Mouse (Mus musculus) erythroblast, embryonic 14.5 days (primary cell): Measurements from ENCODE around the gene Tldc1. TPM values are rescaled to one million over a fixed set of nuclear protein-coding genes. Genes with fewer than 3 reads are reported as not detected.

ENCODE experiments used
- H3K27me3 ChIP-seq: 2 replicates; pipeline ENCODE4 v1.6.1; 2012; ENCODE audit warnings: inconsistent platforms; ENCODE audit not compliant: control insufficient read depth
- H3K36me3 ChIP-seq: 2 replicates; pipeline ENCODE4 v1.6.1; 2012; ENCODE audit warnings: mild to moderate bottlenecking, inconsistent platforms; ENCODE audit not compliant: control insufficient read depth
- H3K4me1 ChIP-seq: 2 replicates; pipeline ENCODE4 v1.6.1; 2012; ENCODE audit warnings: inconsistent platforms; ENCODE audit not compliant: control insufficient read depth
- H3K4me3 ChIP-seq: replicated peaks from 2 replicates; pipeline ENCODE3; 2012; ENCODE audit warnings: moderate library complexity, mild to moderate bottlenecking, inconsistent platforms
- H3K9me3 ChIP-seq: 2 replicates; pipeline ENCODE4 v1.6.1; 2012; ENCODE audit warnings: low read length, inconsistent platforms, mixed read lengths; ENCODE audit not compliant: control insufficient read depth
- GATA1 ChIP-seq: IDR thresholded peaks from 2 replicates; pipeline ENCODE4 v1.6.1; 2012; ENCODE audit warnings: low read length, inconsistent platforms, mixed read lengths
- TAL1 ChIP-seq: IDR thresholded peaks from 3 replicates; pipeline ENCODE4 v1.6.1; 2012; ENCODE audit warnings: low read length, inconsistent platforms, mixed read lengths
- polyA plus RNA-seq: library from polyadenylated mRNA; stranded (reverse); fragments of >175 nt; gene quantifications from 2 replicates; pipeline ENCODE4 v1.2.3, GENCODE M21; 2012

Tldc1 gene
- polyA plus RNA-seq, 1 experiment: 0.09 TPM

DNA sequence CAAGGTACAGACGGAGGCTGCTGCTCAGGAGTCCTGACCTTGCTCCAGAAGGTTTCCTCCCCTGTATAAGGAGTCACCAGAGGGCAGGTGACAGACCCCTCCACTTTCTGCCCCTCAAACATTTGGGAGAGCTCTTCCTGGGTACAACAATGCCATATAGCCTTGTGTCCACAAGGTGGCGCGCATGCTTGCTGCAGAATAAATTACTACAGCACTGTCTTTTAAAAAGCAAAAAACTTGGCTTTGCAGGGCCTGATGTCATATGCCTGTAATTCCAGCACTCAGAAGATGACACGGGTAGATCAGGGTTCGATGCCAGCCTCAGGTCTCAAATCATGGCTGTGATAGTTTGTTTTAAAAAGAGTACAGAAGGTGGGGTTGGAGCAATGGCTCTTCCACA is 4.5 kb upstream of the Tldc1 start:
- Histone ChIP-seq H3K27me3 (no peaks in the 10 kb centered on the region), H3K4me1 (peaks cover 22% of the 10 kb centered on the region), H3K9me3 (no peaks in the 10 kb centered on the region), H3K4me3 (no peak overlapping the region), H3K36me3 (no peaks in the 10 kb centered on the region)
- TF ChIP-seq TAL1: no peak
- no peak for TF ChIP-seq GATA1

DNA sequence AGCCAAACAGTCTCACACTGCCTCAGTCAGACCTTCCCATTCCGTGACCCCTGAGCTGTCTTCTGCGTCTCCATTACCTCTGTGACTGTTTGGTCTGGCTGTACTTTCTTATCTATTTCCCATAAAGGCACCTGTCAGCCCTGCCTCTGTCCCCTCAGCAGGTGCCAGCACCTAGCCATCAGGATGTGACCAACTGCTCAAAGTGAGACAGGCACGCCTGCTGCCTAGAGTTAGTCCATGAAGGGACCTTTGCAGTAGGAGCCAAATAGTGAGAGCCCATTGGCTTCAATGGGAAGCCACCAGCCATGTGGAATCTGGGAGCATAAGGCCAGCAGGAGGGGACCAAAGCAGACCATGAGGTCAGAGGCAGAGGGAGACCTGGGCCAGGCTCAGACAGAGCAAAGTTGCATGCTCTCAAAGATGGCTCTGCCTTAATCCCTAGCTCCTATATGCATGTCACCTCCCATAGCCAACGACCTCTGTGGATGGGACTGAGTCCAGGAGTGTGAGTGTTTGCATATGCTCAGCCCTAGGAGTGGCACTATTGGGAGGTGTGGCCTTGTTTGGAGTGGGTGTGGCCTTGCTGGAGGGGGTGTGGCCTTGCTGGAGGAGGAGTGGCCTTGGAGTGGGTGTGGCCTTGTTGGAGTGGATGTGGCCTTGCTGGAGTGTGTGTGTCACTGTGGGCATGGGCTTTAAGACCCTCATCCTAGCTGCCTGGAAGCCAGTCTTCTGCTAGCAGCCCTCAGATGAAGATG is 3.0 kb upstream of the Tldc1 start:
- Histone ChIP-seq H3K27me3 (no peaks in the 10 kb centered on the region), H3K4me3 (no peak overlapping the region), H3K9me3 (no peaks in the 10 kb centered on the region), H3K4me1 (peaks cover 25% of the 10 kb centered on the region), H3K36me3 (no peaks in the 10 kb centered on the region)
- TF ChIP-seq GATA1: no peak
- no peak for TF ChIP-seq TAL1

DNA sequence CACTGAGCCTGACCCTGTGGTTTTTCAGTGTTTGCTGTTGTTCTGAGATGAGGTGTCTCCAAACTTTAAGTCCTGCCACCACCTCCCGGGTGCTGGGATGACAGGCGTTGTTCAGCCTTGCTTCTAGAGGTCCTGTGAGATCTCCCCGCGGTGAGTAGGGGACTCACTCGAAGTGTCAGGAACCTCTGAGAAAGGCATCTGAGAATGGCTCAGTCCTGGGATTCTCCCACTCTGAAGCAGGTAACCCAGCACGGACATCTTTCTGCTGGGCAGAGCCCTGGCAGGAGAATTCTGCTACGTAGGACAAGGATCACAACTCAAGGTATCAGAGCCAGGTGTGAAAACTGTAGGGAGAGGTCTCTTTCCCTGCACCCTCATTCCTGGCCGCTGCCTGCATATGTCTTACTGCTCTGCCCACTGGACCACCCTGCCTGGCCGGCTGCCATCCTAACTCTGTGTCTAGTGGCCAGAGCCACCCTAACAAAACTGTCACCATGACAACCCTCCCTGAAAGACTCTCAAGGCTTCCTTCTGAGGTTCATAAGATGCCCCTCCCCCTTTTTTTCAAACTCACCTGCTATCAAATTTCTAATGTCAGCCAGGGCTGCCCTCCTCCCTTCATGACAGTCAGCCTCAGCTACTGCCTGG is 2.3 kb upstream of the Tldc1 start:
- H3K36me3 ChIP-seq: no peaks in the 10 kb centered on the region
- H3K9me3 ChIP-seq: no peaks in the 10 kb centered on the region
- H3K27me3 ChIP-seq: no peaks in the 10 kb centered on the region
- no peak overlapping the region for H3K4me3 ChIP-seq
- H3K4me1 ChIP-seq: peaks cover 25% of the 10 kb centered on the region
- TF ChIP-seq GATA1 (no peak), TAL1 (no peak)

- Histone ChIP-seq H3K4me1 (peaks cover 25% of the 10 kb centered on the region), H3K4me3 (no peak overlapping the region), H3K27me3 (no peaks in the 10 kb centered on the region), H3K36me3 (no peaks in the 10 kb centered on the region), H3K9me3 (no peaks in the 10 kb centered on the region)
- no peak for TF ChIP-seq GATA1
- no peak for TF ChIP-seq TAL1
Measured at GRCm38 (mm10) chr8:119779013-119779737, 959 bp upstream of the Tldc1 start.

DNA sequence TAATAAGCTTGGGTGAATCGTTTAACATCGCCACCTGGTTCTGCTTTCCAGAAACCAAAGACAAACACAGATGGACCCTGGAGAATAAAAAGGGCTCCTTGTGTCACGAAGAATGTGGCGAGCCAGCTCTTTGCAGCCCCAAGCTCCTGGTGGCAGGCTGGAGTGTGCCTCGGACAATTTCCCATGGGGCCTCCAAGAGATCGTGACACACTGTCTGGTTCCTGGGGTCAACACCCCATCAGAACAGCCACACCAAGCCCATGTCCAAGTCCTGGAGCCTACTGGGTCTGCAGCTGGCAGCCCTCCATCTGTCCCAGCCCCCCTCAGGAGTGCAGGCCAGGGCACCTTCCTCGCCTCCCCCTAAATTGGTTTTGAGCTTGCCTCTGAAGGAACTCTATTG is 451 bp downstream of the Tldc1 start:
- TF ChIP-seq GATA1 (no peak), TAL1 (no peak)
- Histone ChIP-seq H3K36me3 (no peaks in the 10 kb centered on the region), H3K27me3 (no peaks in the 10 kb centered on the region), H3K4me1 (peaks cover 25% of the 10 kb centered on the region), H3K9me3 (no peaks in the 10 kb centered on the region), H3K4me3 (peak overlapping the region; percentile 75)

- H3K4me3 ChIP-seq: no peak overlapping the region
- H3K27me3 ChIP-seq: no peaks in the 10 kb centered on the region
- peaks cover 25% of the 10 kb centered on the region for H3K4me1 ChIP-seq
- H3K9me3 ChIP-seq: no peaks in the 10 kb centered on the region
- TF ChIP-seq GATA1 (no peak), TAL1 (no peak)
- peaks cover 4% of the 10 kb centered on the region; the same call in 1 of the 2 replicates for H3K36me3 ChIP-seq
Measured at GRCm38 (mm10) chr8:119776668-119777245, 1.5 kb downstream of the Tldc1 start.

GRCm38 (mm10) chr8:119765761-119766444 is 12.3 kb downstream of the Tldc1 start:
- Histone ChIP-seq H3K4me3 (no peak overlapping the region), H3K36me3 (peaks cover 30% of the 10 kb centered on the region)
- TF ChIP-seq GATA1 (no peak), TAL1 (no peak)

DNA sequence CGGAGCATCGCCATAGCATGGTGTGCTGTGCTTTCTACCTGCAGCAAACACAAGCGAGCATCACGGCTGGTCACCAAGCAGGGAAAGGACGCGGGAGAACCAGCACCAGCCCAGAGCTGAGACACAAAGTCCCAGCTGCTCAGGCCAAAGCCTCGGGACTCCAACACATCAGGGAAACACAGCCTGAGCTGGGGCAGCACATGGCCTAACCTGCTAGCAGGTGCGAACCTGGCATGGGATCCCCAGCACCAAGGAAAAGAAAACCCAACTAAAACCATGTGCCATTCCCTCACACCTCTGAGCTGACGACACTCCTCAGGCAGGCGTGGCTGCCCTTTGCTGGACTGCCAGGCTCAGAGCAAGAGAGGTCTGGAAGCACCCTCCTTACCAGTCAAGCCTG is 12.9 kb downstream of the Tldc1 start:
- Histone ChIP-seq H3K27me3 (no peaks in the 10 kb centered on the region), H3K4me3 (no peak overlapping the region), H3K4me1 (peaks cover 25% of the 10 kb centered on the region), H3K36me3 (peaks cover 31% of the 10 kb centered on the region), H3K9me3 (no peaks in the 10 kb centered on the region)
- TF ChIP-seq TAL1: no peak
- no peak for TF ChIP-seq GATA1

More at GRCm38 (mm10) chr8:119765761-119766444, 12.3 kb downstream of the Tldc1 start:
- H3K4me1 ChIP-seq: peaks cover 25% of the 10 kb centered on the region
- H3K27me3 ChIP-seq: no peaks in the 10 kb centered on the region
- H3K9me3 ChIP-seq: no peaks in the 10 kb centered on the region
